Mouse (Mus musculus) megakaryocyte-erythroid progenitor cell, adult 5-6 weeks (primary cell): ENCODE results near the gene Gm45716. TPM values are rescaled to one million over a fixed set of nuclear protein-coding genes. Genes with fewer than 3 reads are reported as not detected.
A peak's percentile ranks its signal among the peaks of the same experiment; 100 is the strongest.

Experiments
- ATAC-seq: replicated peaks from 2 replicates; pipeline ENCODE4 v1.8.0; 2016; ENCODE audit warnings: mild to moderate bottlenecking, inconsistent platforms; ENCODE audit not compliant: severe bottlenecking, poor library complexity, low FRiP score, low TSS enrichment
- total RNA-seq, 2 experiments: library from RNA; stranded (forward) in 1 of 2; stranded (reverse) in 1 of 2; fragments of 200-1000, 215-1000 nt in 1 of 2; fragments of >200 nt in 1 of 2; fragmentation: Nextera tagmentation in 1 of 2; gene quantifications; 2 replicates each; pipeline ENCODE4 v1.2.3; 2014 to 2017

Gm45716 gene
- total RNA-seq, 2 experiments from 2014 or later, result 11.2 to 13.7 TPM

DNA sequence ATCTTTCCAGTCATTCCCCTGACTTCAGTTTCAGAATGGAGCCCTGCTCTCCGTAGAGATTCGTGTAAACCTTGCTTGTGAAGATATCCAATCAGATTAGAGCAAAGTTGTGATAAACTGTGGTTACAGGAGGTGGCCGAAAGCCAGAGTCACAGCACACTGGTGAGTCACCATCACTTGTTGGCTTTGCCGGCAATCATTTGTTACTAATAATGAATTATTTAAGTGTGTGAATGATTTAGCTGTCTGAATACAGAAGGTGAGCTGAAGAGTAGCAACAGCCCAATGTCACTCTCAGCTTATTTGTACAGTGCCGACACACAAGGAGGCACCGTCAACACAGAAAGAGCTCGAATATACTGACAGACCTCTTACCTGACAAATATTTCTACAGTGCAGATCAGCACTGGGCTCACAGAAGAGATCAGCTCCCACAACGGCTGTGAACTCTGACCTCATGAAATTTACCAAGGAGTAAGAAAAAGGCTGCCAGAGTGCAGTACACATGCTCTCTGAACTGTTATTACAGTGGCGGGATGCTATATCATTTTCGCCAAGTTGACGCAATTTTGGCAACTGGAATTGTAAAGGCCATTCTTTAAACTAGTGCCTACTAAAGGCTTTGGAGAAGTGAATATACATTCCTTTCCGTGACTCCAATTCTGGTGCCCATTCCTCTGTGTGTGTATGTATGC is 9.2 kb downstream of the Gm45716 start:
- ATAC-seq, result no peak

DNA sequence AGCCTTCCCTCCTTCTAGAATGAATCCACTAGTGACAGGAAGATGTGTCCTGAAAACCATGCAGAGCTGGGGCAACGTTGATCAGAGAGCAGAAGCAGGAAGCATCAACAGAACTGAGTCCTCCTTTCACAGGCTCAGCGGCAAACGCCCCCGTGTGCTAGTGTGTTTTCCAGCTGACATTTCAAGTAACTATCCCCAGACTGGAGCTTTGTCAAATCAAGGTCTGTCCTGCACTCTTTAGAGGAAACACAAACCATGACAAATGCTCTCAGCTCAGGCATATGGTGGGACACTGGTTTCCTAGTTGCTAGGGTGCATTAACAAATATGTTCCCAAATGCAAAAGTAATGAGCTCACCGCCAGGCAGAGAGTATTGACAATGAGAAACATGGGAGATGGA is 10.6 kb downstream of the Gm45716 start:
- ATAC-seq, result no peak

DNA sequence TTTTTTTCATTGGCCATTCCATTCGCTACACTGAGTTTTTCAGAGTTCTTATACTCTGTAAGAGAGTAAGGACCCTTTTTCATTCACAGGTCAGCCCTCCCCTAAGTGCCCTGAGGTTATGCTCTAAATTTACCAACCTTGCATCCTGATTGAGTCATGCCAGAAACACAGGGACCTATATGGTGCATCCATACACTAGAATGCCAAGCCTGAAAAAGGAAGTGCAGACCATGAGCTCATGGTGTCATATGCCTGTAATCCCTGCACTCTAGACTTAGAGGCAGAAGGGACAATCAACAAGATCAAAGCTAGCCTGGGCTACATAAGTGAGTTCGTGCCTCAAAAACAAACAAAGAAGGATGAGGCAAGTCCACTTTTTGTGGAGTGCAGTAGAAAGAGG is 13.3 kb downstream of the Gm45716 start:
- ATAC-seq, result no peak

- no peak for ATAC-seq
Observed at GRCm38 (mm10) chr11:90214246-90214645, 26.8 kb downstream of the Gm45716 start.

GRCm38 (mm10) chr11:90220022-90220645 is 32.7 kb downstream of the Gm45716 start:
- ATAC-seq, result no peak

GRCm38 (mm10) chr11:90220750-90221149 is 33.3 kb downstream of the Gm45716 start:
- ATAC-seq, result no peak

DNA sequence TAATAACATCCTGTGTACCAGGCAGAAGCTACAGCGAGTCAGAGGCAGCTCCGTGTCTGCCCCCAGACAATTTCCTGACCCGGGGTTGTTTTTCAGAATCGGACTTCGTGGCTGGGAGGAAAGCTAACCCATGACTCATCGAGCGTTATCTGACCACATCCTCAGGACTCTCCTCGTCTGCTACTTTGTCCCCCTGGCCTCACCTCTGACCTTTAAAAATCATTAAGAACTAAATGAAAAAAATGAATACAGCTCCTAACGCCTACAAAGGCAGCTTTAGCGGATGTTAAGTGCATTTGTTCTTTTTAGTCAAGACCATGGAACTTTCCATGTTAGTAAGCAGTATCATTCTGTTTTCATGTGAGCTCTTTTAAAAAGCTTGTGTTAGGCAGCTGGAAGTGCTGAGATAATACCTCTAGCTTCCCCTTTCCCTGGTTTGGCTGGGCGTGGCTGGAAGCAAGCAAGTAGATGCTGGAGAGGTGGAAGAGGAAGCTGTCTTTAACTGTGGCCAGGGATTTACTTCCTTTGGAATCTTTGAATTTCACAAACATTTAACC is 37.5 kb downstream of the Gm45716 start:
- peak; percentile 65 for ATAC-seq

- ATAC-seq, result no peak
Observed at GRCm38 (mm10) chr11:90227000-90227922, 39.8 kb downstream of the Gm45716 start.

DNA sequence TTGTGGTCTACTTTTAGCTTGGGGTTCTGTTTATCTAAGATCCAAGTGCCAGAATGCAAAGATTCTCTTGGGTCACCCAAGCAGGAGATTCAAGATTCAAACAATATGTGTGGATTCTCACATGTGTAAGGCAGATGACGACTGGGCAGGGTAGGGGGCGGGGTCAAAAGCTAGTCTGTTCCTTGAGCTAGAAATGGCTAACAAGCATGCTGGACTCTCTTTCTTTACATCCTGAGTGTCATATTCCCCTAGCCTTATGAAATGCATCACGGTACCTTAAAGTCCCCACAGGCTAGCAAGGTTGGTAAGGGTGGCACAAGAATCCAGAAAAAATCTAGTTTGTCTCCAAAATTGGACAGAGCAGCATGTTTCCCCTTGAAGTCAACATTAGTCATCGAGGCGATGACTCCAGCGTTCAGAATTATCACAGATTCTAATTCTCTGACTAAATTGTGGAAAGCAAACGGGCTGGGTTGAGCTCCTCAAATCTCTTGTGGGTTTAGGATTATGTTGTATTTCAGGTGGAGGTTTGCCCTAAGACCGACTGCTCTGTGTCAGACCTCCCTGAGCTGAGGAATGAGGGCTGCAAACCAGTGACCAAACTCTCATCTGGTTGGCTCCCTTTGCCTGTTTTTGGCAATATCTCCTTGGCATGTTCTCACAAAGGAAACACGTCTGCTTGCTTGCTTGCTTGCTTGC is 40.9 kb downstream of the Gm45716 start:
- ATAC-seq, result no peak

DNA sequence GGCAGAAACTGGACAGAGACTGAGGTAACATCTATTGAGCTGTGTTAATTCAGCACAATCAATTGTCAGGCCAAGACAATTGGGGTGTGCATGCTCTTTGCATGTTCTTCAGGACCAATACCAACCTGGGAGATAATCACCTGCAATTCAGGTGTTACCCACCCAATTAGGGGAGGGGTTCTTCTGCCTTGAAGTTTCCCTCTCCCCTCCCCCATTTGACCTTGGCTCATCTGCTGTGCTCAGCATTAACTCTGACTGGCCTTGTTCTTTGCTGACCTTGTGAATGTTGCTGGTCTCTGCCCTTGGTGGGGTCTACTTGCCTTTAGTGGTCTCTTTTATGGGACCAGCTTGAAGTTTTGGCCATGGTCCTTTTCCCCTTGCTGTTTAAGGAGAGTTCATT is 42.3 kb downstream of the Gm45716 start:
- no peak for ATAC-seq

GRCm38 (mm10) chr11:90230671-90231070 is 43.2 kb downstream of the Gm45716 start:
- no peak for ATAC-seq

DNA sequence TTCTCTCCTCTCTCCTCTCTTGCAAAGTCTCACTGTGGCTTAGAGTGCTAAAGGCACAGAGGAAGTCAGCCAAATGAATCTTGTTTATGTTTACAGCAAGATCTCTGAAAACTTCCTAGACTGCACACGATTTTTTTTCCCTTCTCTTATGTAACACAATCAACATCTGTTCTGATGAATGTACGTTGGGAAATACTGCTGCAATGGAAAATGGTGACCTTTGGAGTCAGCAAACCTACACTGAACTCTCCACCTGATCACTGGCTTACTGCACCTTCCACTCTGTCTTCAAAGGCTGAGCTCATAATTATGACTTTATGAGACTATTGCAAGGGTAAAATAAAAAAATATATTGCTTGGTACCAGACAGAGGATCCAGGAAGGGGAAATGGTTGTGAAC is 44.1 kb downstream of the Gm45716 start:
- ATAC-seq, result no peak

DNA sequence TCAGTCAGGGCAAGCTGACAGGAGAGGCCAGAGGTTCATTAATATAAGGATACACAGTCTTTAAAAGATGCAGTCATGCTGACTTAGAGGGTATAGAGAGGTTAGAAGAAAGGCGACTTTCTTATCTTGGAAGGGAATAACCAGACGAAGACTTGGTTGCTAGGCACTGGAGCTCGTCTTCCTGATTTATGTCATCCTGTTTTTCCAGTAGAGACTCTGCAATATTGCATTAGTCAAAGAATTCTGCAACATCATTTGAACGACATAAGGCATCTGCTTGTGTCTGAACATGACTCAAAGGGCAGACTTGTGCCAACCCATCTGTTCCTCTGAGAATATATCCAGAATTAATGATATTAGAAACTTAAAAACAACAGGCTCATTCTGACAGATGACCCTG is 45.2 kb downstream of the Gm45716 start:
- ATAC-seq, result no peak

- ATAC-seq, result no peak
Observed at GRCm38 (mm10) chr11:90235221-90235620, 47.7 kb downstream of the Gm45716 start.

DNA sequence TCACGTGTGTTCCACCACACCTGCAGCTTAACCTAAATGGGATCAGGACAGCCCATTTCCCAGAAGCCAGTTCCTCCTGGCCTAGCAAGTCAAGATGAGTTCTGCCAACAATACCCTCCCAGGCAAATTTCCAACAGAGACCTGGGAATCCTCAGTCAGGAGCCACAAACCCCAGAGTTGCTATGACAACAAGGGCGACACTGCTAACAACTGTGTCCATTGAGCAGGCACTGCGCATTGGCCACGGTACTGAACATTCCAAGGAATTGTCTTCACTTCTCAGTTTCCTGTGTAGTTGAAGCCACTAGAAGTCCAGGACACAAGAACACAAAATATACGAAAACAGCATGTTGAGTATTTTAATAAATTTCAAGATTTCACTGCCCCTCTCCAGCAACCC is 50.1 kb downstream of the Gm45716 start:
- ATAC-seq, result no peak

GRCm38 (mm10) chr11:90238657-90239056 is 51.2 kb downstream of the Gm45716 start:
- no peak for ATAC-seq

GRCm38 (mm10) chr11:90240652-90241330 is 53.3 kb downstream of the Gm45716 start:
- ATAC-seq, result no peak

DNA sequence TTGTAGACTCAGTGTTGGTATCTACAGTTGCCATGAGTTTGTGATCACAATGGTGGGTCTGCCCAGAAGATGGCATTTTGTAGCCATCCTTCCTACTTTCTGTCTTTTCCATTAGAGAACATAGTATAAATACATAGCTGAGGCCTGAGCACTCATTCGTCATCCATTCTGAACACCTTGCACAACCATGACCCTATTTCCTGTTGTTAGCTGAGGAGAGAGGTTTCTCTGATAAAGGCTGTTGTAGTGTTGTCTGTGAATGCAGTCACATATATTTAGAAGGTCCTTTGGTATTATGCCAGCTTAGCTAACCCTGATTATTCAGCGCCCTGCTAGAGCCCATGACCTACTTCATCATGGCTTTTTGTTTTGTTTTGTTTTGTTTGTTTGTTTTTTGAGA is 54.4 kb downstream of the Gm45716 start:
- no peak for ATAC-seq

DNA sequence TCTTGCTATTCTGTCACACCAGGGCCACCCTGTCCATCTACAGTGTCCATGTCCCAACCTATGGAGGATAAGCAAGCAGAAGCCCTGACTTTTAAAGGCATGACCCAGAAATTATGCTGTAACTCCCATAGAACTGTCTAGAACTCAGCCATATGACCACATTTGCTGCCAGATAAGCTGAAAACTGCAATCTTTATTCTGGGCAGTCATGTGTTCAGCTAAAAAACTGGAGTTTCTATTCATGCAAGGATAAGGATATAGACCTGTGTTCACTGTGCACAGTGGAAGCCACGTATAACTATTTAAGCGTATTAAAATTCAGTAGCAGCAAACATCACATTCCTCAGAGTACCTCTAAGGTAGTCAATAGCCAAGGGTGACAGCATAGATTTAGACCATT is 55.8 kb downstream of the Gm45716 start:
- ATAC-seq, result no peak
